Mouse (Mus musculus) layer of hippocampus, postnatal 14 days (tissue): ENCODE measurements around the gene Snai3. TPM values are rescaled to one million over a fixed set of nuclear protein-coding genes. Genes with fewer than 3 reads are reported as not detected.

Source experiments
- DNase-seq, 2 experiments: peaks; one replicate each; pipeline ENCODE4 v3.0.0; 2021 to 2022; ENCODE audit warnings: low spot score in 2 of 2, mixed read lengths in 1 of 2
- long read RNA-seq, 2 experiments: library from polyadenylated mRNA; stranded (forward); transcript quantifications; one replicate each; pipeline ENCODE4 v2.0.0; 2021
- total RNA-seq, 2 experiments: library from RNA; stranded (reverse); gene quantifications; 2 replicates each; pipeline ENCODE4 v1.2.3; 2021

Snai3 gene
- total RNA-seq, result not detected
- long read RNA-seq, experiment 1, result 0 reads
- long read RNA-seq, experiment 2, result 0 reads

DNA sequence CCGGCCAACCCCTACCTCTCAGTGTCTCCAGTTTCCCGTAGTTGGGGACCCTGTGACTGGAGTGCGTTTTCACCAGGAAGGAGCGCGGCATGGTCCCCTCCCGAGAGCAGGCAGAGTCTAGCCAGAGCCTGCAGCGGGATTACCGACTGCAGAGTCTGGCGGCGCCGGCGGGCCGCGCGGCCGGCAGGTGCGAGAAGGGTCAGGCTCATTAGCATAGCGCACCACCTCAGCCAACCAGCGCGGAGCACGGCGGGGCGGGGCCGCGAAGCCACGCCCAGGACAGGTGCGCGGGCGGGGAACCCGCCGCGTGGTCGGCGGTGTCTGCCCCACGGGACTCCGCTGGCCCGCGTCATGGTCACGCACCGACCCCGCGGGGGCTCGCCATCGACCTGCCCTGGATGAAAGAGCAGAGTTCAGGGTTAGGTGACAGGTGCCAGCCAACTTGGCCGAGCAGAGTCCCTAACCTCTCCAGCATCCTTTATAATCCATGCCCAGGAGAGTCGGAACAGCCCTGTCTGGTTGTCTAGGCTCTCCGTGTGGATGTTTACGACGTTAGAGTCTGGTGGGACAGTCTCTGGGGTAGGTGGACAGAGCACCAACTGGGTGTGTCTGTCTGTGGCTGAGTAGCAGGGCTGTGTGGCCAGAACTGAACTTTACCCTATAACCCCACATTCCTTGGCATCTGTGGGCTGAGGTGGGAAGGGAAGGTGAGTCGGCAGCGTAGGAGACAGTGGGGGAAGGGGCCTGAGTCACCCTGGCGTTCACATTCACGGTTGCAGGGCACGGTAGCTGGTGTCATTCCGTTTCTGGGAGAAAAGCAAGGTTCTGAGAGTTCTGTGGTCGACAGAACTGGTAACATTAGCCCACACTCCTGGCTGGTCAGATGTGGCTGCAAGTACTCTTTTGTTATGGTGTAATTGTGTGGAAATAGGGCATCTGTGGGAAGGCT, at the start of gene Snai3:
TSS of gene Snai3 (minus strand) at position 210 of the 949 bp plus-strand sequence.
- no peak for DNase-seq

DNA sequence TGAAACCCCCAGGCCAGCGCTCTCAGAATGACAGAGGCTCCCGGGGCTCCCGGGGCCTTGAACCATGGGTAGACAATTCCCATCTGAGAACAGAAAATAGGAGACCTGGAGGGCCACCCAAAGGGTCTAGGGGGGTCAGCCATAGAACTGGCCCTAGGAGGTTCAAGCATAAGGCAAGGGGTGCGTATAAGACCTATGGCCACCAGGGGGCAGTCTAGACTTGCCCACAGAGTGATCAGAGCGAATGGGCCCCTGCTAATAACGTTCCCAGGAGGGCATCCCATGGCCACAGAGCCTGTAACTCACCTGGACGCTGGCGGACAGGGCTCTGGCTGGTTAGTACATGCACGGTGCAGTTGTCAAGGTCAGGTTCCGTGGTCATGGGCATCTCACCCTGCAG, 40.3 kb upstream of the Snai3 start:
- peak; percentile 75 to 80 for DNase-seq

DNA sequence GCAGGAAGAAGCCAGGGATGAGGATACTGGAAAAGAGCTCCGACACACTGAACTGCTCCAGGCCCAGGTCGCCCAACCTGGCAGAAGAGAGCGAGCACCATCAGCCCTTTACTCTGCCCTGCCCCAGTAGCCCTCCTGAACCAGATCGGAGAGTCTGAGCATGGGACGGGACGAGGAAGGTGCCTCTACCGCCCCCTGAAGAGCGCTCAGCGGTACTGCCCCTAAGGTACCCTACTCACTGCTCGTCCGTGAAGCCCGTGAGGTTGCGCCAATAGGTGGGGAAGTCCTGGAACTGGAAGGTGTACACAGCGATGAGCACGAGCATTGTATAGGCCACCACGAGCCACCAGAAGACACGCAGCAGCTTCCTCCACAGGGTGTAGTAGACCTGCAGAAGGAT, 37.4 kb upstream of the Snai3 start:
- no peak for DNase-seq

DNA sequence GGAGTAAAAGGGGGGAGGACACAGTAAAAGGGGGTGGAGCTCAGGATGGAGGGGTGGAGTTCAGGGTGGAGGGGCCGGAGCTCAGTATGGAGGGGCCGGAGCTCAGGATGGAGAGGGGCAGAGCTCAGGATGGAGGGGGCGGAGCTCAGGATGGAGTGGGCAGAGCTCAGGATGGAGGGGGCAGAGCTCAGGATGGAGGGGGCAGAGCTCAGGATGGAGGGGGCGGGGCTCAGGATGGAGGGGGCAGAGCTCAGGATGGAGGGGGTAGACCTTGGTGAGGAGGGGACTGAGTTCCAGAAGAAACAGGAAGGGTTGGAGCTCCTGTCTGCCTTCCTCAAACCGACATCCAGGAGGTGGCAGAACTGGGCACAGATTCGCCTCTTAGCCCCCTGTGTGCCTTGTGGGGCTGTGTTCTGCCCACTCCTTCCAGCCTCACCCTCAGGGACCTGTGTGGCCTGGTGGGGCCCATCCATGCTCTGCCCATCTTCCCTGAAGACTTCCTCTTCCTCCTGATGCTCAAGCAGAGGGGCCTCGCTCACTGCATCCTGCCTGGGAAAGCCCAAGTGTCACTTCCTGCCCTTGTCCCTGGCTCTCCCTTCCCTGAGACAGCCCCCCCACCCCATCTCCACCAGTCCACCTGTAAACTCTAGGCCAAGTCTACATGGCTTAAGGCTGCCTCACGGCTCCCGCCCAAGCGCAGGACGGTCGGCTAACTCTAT, 36.6 kb upstream of the Snai3 start:
- DNase-seq, result no peak

DNA sequence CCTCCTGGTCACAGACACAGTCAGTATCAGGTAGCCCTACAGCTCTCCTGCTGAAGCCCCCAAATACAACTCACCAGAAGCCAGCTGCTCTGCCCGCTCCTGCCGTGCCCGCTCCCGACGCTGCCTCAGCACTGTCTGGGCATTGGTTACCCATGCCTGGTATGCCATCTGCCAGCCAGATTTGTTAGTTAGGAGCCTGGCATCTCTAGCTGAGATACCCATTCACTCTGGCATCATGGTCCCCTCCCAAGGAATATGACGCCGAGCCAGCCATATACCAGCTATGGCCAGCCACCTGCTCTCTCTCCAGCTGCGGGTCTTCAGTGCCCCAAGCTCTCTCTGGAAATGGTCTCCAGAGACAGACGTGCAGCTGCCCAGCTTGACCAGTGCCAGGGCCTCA, 27.9 kb upstream of the Snai3 start:
- DNase-seq, result peak; percentile 47 to 73

DNA sequence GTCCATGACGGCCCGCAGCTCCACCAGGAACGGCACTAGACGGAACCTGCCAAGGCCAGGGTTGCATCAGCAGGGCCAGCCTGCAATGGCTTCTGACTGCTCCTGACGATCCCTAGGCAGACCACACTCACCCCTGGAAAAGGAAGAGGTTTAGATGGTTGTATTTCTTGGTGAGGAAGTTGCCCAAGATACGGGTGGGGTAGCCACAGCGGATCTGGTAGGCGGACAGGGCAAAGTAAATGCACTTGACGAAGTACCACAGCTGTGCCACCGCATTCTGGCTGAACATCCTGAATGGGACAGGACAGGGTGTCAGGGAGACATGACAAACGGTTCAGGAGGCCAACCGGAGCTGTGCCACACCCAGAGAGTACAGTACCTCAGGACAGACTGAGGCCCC, 24.3 kb upstream of the Snai3 start:
- DNase-seq, result no peak

DNA sequence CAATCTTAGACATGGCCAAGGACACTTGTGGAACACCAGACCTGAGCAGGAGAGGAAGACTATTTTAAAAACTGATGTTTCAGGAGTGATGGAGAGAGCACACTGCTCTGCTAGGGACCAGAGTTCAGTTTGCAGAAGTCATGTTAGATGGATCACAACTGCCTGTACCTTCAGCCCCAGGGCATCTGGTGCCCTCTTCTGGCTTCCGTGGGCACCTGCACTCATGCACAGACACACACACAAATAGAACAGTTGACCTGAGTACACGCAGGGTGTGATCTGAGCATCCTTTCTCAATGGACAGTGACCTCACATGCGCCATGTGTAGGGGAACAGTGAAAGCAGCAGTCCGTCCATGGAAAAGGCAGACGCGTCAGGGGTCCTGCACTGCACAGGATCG, 23.3 kb upstream of the Snai3 start:
- DNase-seq, result no peak

DNA sequence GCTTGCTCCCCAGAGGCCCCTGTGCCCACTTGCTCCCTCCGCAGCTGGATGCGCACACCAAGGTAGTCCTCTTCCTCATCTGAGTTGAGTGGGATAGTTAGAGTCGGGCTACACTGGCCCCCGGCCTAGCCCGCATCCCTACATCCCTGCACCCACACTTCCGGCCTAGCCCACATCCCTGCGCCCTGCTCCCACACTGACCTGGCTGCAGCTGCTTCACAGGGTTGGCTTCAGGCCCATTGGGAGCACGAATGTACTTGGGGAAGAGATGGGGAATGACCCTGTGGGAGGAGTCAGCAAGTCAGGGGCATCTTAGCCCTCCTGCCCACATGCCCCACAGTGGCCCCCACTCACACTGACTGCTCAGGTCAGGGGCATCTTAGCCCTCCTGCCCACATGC, 21.9 kb upstream of the Snai3 start:
- no peak for DNase-seq

DNA sequence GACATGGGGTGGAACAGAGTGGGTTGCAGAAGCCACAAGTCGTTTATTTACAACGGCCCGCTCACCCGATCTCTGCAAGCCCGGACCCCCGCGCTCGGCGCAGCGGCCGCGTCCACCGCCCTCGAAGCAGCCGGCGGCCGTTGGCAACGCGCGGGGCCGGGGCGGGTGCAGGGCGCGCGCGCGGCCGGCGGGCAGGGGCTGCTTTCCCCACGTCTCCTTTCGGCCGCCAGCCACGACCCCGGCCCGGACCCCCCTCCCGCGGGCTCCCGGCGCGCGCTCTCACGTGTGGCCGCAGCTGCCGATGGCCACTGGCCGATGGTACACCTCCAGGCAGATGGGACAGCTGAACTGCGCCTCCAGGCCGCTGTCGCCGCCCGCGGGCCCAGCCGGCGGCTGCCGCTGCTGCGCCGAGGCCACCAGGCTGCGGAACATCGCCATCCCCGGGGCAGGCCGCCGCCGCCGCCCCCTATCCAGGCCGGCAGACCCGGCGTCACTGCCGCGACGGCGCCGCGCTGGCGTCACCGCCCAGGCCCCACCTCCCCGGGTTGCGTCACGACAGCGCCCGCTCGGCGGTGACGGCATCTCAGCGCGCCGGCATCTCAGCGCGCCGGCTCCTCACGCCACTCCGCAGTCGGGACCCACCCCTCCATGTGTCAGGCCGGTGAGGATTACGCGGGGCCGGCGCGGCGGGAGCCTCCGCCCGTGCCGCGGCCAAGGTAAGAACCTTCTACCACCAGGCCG, 15.2 kb upstream of the Snai3 start, which contains the start of the genes Rnf166 and Ctu2:
TSS of gene Rnf166 (minus strand) at position 485 of the 741 bp plus-strand sequence.
TSS of gene Ctu2 (plus strand) at position 564 of the 741 bp plus-strand sequence.
- peak; percentile 92 to 95 for DNase-seq

DNA sequence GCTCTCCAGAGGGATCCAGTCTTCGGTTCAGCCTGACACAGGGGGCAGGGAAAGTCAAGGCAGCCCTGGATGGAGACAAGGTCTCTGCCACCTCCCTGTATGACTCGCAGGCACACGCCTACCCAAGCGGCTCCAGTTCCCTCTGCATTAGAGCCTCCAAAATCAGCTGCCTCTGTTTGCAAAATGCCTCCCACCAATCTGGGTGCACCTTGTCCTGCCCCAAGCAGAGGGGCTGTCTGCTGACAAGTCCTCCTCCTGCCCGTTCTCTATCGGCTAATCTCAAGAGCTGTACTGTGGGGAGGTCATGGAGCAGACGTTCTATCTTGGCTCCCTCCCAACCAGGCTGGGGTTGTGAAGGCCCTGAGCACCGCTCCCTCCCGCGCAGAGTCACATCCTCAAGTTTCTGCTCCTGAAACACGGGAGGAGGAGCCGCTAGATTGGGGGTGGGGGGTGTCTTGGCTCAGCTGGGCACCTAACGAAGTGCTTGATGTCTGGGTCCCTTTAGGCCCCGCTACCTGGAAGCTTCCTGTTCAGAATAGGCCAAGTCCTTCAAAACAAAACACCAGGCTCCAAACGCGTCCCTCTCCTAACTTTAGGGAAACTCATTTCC, 14.5 kb upstream of the Snai3 start:
- DNase-seq, result peak in 1 of 2 experiments; percentile 22

DNA sequence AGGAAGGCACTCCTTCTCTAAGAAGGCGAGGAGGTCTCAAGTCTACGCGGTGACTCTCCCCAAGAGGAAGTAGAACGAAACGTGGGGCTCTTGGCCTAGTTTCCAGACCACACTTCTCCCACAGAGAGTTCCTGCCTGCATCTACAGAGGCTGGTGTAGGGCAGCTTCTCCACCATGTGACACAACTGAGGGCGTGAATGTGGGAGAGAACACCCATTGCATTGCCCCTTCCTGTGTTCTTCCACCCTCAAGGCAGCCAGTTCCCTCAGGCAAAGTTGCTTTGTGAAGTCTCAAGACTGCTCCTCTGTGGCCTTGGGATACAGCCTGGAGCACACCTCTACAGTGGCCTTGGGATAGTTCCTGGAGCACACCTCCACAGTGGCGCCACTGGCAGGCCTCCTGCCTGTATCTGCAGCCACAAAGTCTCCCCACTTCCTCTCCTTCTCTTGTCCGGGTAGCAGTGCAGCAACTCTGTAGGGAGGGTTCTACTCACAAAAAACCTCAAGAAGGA, 13.4 kb upstream of the Snai3 start:
- DNase-seq, result no peak

DNA sequence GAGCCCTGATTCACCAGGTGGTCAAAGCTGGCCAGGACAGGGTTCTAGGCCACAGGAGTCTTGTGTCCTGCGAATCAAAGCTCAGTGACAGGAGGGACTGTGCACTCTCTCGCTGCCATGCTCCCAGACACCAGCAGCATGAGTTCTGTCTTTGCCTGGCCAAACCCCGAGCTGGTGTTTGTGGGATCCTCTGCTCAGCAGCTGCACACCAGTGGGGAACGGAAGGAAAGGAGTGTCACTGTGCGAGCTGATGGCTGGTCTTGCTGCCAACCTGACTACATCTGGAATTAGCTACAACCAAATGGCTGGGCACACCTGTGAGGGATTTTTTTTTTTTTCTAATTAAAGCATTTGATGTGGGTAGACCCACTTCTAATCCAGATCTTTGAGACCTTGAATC, 10.2 kb upstream of the Snai3 start:
- DNase-seq, result no peak

DNA sequence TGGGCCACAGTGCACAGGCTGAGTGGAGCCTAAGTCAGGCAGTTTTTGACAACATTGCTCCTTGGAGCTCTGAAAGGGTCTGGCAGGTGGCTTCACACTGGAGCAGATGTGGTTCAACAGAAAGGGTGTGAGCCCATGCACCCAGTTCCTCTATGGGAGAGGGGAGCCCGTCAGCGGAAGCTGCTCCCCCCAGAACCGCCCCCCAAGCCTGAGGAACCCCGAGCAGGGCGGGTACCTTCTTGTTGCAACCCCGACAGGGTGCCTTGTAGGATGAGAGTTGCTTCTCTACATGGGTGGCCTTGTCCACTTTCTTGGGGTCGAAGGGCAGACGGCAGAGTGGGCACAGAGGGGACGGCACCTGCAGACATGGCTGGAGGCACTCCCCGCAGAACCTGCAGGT, 9.4 kb upstream of the Snai3 start:
- DNase-seq, result no peak

DNA sequence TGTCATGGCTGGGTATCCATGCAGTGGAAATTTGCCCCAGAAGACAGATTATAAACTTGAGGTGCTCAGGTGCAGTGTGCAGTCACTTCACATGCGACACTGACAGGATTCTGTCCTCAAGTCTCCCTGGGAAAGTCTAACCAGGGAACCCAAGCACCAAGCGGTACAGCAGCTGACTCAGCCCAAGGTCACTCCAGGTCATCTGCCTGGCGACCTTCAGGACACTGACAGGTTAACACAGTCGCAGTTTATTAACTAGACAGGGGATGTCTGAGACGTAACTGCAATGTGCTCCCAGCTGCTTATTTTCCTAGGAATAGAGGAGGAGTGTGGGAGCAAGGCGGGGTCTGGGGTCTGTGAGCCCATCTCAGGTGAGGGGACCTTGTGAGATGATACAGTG, 8.9 kb upstream of the Snai3 start:
- DNase-seq, result no peak

DNA sequence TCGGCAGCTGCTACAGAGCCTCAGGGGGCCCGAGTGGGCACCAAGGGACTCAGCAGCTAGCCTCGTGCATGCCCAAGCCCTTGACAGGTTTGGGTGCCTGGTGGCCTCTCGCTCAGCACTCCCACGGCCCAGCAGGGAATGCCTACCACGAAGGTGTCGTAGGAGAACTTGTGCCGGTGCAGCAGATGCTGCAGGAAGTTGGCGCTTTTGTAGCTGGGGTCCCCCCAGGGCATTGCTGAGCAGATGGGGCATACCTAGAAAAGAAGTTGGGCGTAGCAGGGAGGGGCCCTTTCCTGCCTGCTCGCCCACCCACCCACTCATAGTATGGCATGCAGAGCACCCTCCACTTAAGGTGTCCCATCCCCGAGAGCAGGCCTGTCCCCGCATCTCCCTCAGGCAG, 7.3 kb upstream of the Snai3 start:
- no peak for DNase-seq

DNA sequence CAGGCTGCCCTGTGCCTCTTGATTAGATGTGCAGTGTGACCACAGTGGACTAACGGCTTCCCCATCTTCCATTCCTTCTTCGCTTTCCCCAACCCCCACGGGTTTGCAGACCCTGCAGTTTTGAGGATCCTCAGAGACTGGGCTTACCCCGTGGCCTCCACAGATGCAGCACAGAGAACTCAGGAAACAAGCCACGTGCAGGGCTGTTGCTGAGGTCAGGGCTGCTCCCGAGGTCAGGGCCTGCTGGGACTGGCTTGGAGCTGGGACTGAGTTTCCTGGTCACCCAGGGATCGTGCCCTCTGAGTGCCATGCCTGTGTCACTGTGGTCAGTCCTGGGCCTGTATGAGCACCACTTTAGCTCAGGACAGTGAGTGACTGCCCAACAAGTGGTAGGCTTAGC, 4.5 kb upstream of the Snai3 start:
- DNase-seq, result no peak

DNA sequence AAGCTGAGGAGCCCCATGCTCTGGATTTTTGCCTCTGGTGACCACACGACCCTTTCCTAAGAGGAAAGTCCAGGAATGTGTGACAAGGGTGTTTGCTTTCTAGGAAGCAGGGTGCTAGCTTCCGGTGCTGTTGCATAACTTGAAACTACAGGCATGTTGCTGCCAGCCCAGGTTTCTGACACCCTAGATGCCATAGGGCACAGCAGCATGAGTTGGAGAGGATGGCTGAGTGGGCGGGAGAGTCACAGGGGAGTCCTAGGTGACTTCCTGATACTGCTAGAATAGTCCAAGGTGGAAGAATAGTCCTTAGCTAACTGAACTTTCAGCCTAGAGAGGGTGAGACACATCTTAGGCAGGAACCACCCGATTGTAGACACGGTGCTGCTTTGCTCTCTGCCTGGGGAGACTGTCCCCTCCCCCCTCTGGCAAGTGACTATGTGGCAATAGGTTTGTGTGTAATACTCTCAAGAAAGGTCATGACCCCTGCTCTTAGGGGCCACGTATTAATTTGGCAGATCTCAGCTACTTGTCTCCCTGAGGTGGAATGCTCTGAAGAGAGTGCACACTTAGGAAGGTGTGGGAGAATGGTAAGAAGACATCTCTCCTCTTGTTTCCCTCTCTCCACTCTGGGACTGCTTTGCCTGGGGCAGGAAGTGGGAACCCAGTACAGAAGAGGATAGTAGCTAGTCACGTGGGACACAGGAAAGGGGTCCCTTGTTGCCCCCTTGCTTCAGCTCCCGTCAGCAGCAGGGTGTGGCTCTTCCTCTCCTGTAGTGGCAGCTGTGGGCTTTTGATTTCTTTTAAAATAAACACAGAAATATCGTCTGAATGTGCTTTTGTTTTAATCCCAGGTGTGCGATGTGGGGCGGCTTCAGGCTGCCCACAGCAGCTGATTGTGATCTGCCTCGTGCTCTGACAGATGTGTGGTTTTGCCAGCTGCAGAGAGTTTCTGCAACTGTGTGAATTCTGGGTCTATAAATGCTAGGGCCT, 3.4 kb upstream of the Snai3 start:
- DNase-seq, result no peak

DNA sequence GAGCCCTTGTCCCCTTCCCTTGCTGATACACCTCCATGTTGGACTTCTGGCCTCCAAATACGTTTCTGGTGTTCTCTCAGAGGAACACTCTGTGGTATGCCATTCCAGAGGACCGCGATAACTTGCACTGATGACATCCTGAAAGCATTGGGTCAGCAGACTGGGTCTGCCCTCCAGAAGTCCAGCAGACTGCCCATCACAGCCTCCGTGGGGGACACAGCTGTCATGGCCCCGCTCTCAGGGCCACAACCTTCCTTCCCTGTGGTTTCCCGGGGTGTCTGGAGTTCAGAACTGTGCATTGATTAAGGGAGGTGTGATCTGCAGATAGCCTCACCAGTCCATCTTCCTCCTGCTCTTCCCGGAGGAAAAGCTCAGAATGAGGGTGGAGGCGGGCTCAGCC, 2.0 kb upstream of the Snai3 start:
- DNase-seq, result no peak

DNA sequence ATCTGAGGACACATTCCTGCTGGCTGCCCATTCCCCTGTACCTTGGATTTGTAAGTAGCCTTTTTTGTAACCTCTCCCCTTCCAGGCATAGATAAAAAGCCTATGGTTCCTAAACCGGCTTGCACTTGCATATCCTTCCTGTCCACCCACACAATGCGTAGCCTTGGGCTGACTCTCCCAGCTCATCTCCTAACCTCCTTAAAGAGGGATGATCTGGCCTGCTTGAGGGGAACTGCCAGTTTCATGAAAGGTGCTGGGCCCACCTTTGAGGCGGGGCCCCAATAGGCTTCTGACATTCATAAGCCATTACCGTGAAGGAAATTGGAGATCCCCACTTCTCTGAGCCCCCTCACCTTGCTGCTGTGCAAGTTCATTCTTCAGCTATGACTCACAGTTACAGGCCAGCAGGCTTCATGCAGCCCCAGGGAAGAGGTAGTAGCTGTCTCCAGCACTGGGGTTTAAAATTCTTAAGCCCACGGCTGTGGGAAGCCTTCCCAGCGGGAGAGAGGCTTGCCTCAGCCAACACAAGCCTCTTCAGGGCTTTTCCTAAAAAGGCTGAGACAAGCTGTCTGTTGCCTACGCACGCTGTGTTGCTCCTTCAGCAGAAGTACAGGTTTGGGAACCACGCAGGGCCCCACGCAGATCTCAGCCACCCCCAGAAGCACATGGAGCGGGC, 1.1 kb upstream of the Snai3 start:
- no peak for DNase-seq
